Mouse (Mus musculus) bone marrow macrophage, adult 2 months (primary cell): ENCODE measurements at regions not wholly inside any gene's neighbourhood (a gene's known extent, or its start where the extent isn't known, plus 50 kb on each side); places are given as distances from the start of the nearest gene placed in this dataset.
"Not testable (repeated sequence)": the region's sequence is repeated elsewhere in the genome, so short reads cannot be mapped to it uniquely, and the experiment has no call there.

ENCODE experiments used
- H3K27ac ChIP-seq: 2 replicates; pipeline ENCODE4 v1.5.1; 2012; ENCODE audit warnings: low read depth, low read length; ENCODE audit not compliant: insufficient read depth
- H3K4me1 ChIP-seq: 2 replicates; pipeline ENCODE4 v1.6.1; 2012; ENCODE audit warnings: low read length; ENCODE audit not compliant: control insufficient read depth, insufficient read depth
- H3K4me3 ChIP-seq: 2 replicates; pipeline ENCODE4 v1.5.1; 2012; ENCODE audit warnings: mild to moderate bottlenecking, low read length, moderate library complexity; ENCODE audit not compliant: insufficient read depth
- CTCF ChIP-seq: IDR thresholded peaks from 2 replicates; pipeline ENCODE4 v1.5.1; 2012; ENCODE audit warnings: low read depth, mild to moderate bottlenecking, low read length, moderate library complexity
- POLR2A ChIP-seq: IDR thresholded peaks from 2 replicates; pipeline ENCODE4 v1.6.1; 2012; ENCODE audit warnings: mild to moderate bottlenecking, low read depth, low read length, borderline replicate concordance

DNA sequence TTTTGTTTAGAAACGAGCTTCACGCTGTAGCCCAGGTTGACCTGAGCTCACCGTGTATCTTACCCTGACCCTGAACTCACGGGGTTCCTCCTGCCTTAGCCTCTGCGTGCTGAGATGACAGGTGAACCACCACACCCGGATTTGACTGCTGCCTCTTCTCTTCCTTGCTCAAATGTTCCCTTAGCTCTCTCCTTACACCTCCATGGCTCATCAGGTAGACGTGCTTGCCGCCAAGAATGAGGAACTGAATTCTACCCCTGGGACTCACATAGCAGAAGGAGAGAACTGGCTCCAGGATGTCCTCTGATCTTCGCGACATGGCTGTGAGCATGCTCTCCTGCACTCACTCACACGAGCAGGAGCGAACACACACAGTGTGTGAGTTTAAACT is 55.3 kb upstream of the Jarid2 start:
- Histone ChIP-seq H3K27ac (no peak overlapping the region), H3K4me1 (peaks cover 8% of the 10 kb centered on the region; the same call in 1 of the 2 replicates), H3K4me3 (peak overlapping the region; percentile 60)
- TF ChIP-seq CTCF (no peak), POLR2A (no peak)

DNA sequence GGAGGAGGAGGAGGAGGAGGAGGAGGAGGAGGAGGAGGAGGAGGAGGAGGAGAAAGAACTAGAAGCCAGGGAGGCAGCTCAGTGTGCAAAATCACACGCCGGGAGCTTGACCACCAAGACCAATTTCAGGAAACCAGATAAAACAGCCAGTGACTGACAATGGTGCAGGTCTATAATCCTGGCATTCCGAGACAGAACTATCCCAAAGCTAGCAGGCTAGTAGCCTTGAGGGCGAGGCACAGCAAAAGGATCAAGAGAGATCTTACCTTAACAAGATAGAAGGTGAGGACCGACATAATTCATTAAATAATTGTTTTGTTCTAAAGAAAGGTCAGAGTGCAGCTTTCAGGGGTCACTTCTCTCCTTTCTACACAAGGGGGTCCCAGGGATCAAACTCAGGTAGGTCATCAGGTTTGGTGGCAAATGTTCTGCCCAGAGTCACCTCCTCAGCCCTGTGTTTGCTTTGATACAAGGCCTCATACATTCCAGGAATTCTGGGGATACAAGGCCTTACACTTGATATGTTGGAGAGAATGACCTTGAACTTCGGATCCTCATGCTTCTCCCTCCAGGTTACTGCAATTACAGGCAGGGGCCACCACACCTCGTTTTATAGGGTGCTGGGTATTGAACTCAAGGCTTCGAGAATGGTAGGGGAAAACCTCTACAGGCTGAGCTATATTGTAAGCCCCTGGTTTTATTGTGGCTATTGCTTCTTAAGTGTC is 54.2 kb upstream of the Jarid2 start:
- Histone ChIP-seq H3K4me3 (no peak overlapping the region), H3K4me1 (peaks cover 8% of the 10 kb centered on the region; the same call in 1 of the 2 replicates), H3K27ac (no peak overlapping the region)
- TF ChIP-seq CTCF (no peak), POLR2A (no peak)

DNA sequence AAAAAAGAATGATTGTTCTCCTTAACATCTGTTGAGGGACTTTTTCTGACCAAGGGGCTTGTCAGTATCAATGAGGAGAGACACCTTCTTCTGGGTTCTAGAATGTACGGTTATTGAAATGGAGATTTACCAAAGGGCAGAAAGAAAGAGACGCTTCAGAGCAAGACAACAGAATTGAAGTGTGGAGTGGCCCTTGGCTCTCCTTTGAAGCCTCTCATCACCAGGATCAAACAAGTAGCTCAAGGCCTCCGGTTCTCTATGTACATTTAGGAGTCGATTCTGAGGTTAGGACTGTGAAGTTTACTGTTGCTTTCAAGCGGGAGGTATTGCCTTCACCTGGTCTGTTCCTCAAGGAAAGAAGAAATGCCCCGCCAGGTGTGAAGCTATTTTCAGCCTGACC is 53.2 kb upstream of the Jarid2 start:
- Histone ChIP-seq H3K27ac (no peak overlapping the region), H3K4me3 (no peak overlapping the region), H3K4me1 (peaks cover 8% of the 10 kb centered on the region; the same call in 1 of the 2 replicates)
- no peak for TF ChIP-seq POLR2A
- TF ChIP-seq CTCF, result no peak

DNA sequence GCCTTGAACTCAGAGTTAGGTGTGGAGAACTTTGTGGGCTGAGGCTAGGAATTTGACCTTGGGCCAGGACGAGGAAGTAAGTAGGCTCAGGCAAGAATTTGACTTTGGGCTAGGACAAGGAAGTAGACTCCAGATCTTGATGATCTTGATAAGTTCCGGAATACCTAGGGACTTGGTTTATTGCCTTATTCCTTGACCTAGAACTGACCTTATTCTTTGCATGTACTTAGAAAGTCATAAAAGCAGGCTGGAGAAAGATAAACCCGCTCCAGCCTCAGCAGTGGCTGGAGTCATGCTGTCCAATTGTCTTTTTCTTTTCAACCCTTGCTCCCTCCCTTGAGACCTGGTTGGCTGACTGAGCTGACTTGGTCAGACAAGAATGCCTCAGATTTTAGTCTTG is 51.2 kb upstream of the Jarid2 start:
- TF ChIP-seq POLR2A, result no peak
- no peak overlapping the region for H3K27ac ChIP-seq
- H3K4me1 ChIP-seq, result peaks cover 8% of the 10 kb centered on the region; the same call in 1 of the 2 replicates
- H3K4me3 ChIP-seq, result no peak overlapping the region

DNA sequence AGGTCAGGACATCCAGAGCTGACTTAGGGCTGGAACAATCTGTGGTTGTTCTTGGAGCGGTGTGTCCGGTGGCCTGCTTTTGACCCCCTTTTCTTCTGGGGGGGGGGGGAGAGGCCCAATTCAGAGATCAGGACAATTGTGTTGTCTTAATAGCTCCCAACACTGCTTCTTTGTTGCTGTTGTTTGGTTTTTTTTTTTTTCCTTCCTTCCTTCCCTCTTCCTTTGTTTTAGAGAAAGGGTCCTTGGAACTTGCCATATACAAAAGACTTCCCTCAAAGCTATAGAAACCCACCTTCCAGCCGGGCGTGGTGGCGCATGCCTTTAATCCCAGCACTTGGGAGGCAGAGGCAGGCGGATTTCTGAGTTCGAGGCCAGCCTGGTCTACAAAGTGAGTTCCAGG is 49.8 kb upstream of the Jarid2 start:
- H3K4me3 ChIP-seq, H3K27ac ChIP-seq, H3K4me1 ChIP-seq: not testable (repeated sequence)
